Mouse (Mus musculus) frontal cortex, postnatal 10 days (tissue): Measurements from ENCODE around the gene Gdpd2.

Experiments used
- DNase-seq, 2 experiments: peaks; one replicate each; pipeline ENCODE4 v3.0.0; 2022; ENCODE audit warnings: low spot score in 2 of 2, mixed read lengths in 1 of 2

Gene Gdpd2

GRCm38 (mm10) chrX:100729665-100730188 lies at the start of gene Gdpd2:
Gene Gdpd2, plus strand, starts transcription at chrX:100729873.
- DNase-seq = peak; percentile 10 to 17

- no peak for DNase-seq
Measured at GRCm38 (mm10) chrX:100686527-100686926, 43.1 kb upstream of the Gdpd2 start.

- no peak for DNase-seq
Measured at GRCm38 (mm10) chrX:100687360-100688032, 42.2 kb upstream of the Gdpd2 start.

- DNase-seq = no peak
Measured at GRCm38 (mm10) chrX:100688033-100688370, 41.7 kb upstream of the Gdpd2 start.

GRCm38 (mm10) chrX:100696776-100697175 lies 32.9 kb upstream of the Gdpd2 start:
- DNase-seq = no peak

- DNase-seq = no peak
Measured at GRCm38 (mm10) chrX:100708032-100708431, 21.6 kb upstream of the Gdpd2 start.

- no peak for DNase-seq
Measured at GRCm38 (mm10) chrX:100716173-100716572, 13.5 kb upstream of the Gdpd2 start.

- DNase-seq = peak in 1 of 2 experiments; percentile 9
Measured at GRCm38 (mm10) chrX:100728947-100729346, 726 bp upstream of the Gdpd2 start.

GRCm38 (mm10) chrX:100730266-100730665 lies 593 bp downstream of the Gdpd2 start:
- DNase-seq = no peak

GRCm38 (mm10) chrX:100734359-100734758 lies 4.7 kb downstream of the Gdpd2 start:
- DNase-seq = no peak

GRCm38 (mm10) chrX:100738918-100739317 lies 9.2 kb downstream of the Gdpd2 start:
- DNase-seq = peak; percentile 29 to 66

- DNase-seq = no peak
Measured at GRCm38 (mm10) chrX:100739443-100739842, 9.8 kb downstream of the Gdpd2 start.

- DNase-seq = peak in 1 of 2 experiments; percentile 12
Measured at GRCm38 (mm10) chrX:100740785-100741184, 11.1 kb downstream of the Gdpd2 start.

- peak; percentile 69 to 76 for DNase-seq
Measured at GRCm38 (mm10) chrX:100741940-100742339, 12.3 kb downstream of the Gdpd2 start.

GRCm38 (mm10) chrX:100765855-100766254 lies 36.2 kb downstream of the Gdpd2 start:
- no peak for DNase-seq

GRCm38 (mm10) chrX:100767181-100767884 lies 37.7 kb downstream of the Gdpd2 start, which contains the start of gene Dlg3:
Gene Dlg3, plus strand, starts transcription at chrX:100767722.
- DNase-seq = peak; percentile 62 to 66

GRCm38 (mm10) chrX:100767885-100768626 lies 38.4 kb downstream of the Gdpd2 start:
- DNase-seq = peak in 1 of 2 experiments; percentile 22

- DNase-seq = no peak
Measured at GRCm38 (mm10) chrX:100769281-100769680, 39.6 kb downstream of the Gdpd2 start.

GRCm38 (mm10) chrX:100774341-100774811 lies 44.7 kb downstream of the Gdpd2 start:
- no peak for DNase-seq

GRCm38 (mm10) chrX:100775405-100775804 lies 45.7 kb downstream of the Gdpd2 start:
- no peak for DNase-seq

GRCm38 (mm10) chrX:100776494-100776893 lies 46.8 kb downstream of the Gdpd2 start:
- DNase-seq = no peak
